Mouse (Mus musculus) thymus, postnatal 4 days (tissue): ENCODE results near the gene Gm11239.
"Not testable (repeated sequence)": the region's sequence is repeated elsewhere in the genome, so short reads cannot be mapped to it uniquely, and the experiment has no call there.

ENCODE experiments used
- DNase-seq: peaks from one replicate; pipeline ENCODE4 v3.0.0; 2021

Gm11239 gene

GRCm38 (mm10) chr4:73668054-73668453, at the start of gene Gm11239:
Gene Gm11239 (plus strand): TSS chr4:73668354.
- DNase-seq, result not testable (repeated sequence)

GRCm38 (mm10) chr4:73622684-73623083, 45.5 kb upstream of the Gm11239 start, which contains the start of gene Gm11237:
Gene Gm11237 (plus strand): TSS chr4:73622984.
- not testable (repeated sequence) for DNase-seq

- DNase-seq, result not testable (repeated sequence)
Measured at GRCm38 (mm10) chr4:73637821-73638220, 30.3 kb upstream of the Gm11239 start, which contains the start of gene Gm11236. Gene Gm11236 (plus strand): TSS chr4:73638121.

- DNase-seq, result not testable (repeated sequence)
Measured at GRCm38 (mm10) chr4:73661864-73662263, 6.3 kb upstream of the Gm11239 start.

GRCm38 (mm10) chr4:73683216-73683615, 15.1 kb downstream of the Gm11239 start, which contains the start of gene Gm428:
Gene Gm428 (plus strand): TSS chr4:73683516.
- DNase-seq, result not testable (repeated sequence)

GRCm38 (mm10) chr4:73718761-73719160, 50.6 kb downstream of the Gm11239 start:
- DNase-seq, result no peak

GRCm38 (mm10) chr4:73719819-73720218, 51.7 kb downstream of the Gm11239 start:
- no peak for DNase-seq
